ENCODE assay signal across 8 mouse cellular contexts in the genomic region with DNA sequence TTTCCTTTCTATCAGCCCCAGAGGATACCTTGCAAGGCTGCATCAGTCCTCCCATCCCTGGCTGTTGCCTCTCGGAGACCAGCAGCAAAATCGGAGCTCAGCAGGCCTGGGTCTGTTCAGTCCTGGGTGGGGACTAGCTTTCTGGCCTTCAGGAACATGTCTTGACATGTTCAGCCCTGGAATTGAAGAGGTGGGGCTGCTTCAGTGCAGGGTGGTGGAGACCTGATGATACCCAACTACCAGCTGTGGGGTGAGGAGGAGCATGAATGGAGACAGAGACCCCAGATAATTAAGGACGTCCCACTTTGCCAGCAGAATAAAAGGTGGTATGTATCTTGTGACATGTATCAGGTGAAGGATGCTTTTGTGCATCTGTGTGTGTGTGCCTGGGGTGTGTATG. TPM values are rescaled to one million over a fixed set of nuclear protein-coding genes. Genes with fewer than 3 reads are reported as not detected.
DNase-seq lines count a peak whose midpoint lies in the region; ATAC-seq and TF ChIP-seq lines count a peak whose summit lies in the region.

A gene (plus strand): TSS at position 201 of the 400 bp plus-strand sequence.

- H3K27ac ChIP-seq in intestine, embryonic 14.5 days (ENCODE audit: low read depth), result no peak within 1 kb of the TSS
- no peak within 1 kb of the TSS for H3K27ac ChIP-seq in midbrain, postnatal 0 days (ENCODE audit: low read depth, low read length)

- H3K4me1 ChIP-seq in lung, adult 2 months (ENCODE audit: control insufficient read depth, insufficient read depth, low read length), result peaks cover 7% of the 10 kb centered on the region; the same call in 1 of the 2 replicates
- peaks cover 13% of the 10 kb centered on the region for H3K4me1 ChIP-seq in intestine, embryonic 14.5 days (replicated peaks; ENCODE audit: control insufficient read depth, insufficient read depth, low read length)
- no peaks in the 10 kb centered on the region for H3K4me1 ChIP-seq in midbrain, postnatal 0 days (ENCODE audit: insufficient read depth, low read length)

- no peaks in the 10 kb centered on the region for H3K9me3 ChIP-seq in intestine, embryonic 14.5 days (ENCODE audit: control insufficient read depth, low read length)
- no peaks in the 10 kb centered on the region for H3K9me3 ChIP-seq in midbrain, postnatal 0 days (ENCODE audit: low read length)

- intact Hi-C loops in gastrocnemius, postnatal 14 days (cut with DNase I; ENCODE audit: low total_unique reads), result no loop called here

- H3K27me3 ChIP-seq in intestine, embryonic 14.5 days (replicated peaks; ENCODE audit: control insufficient read depth, insufficient read depth, low read length), result peaks cover 15% of the 10 kb centered on the region
- no peaks in the 10 kb centered on the region for H3K27me3 ChIP-seq in midbrain, postnatal 0 days (ENCODE audit: insufficient read depth, low read length)

- no peak within 1 kb of the TSS for H3K9ac ChIP-seq in intestine, embryonic 14.5 days (ENCODE audit: low read length)
- H3K9ac ChIP-seq in midbrain, postnatal 0 days (replicated peaks; ENCODE audit: low read length, poor library complexity, severe bottlenecking), result no peak within 1 kb of the TSS

- TF ChIP-seq CTCF in lung, adult 2 months (IDR thresholded peaks at IDR 0.05; ENCODE audit: insufficient read depth, low read length), result no peak
- no peak for TF ChIP-seq CTCF in midbrain, postnatal 0 days (IDR thresholded peaks at IDR 0.05)

- H3K36me3 ChIP-seq in intestine, embryonic 14.5 days (ENCODE audit: control insufficient read depth, insufficient read depth, low read length), result no peaks in the 10 kb centered on the region
- H3K36me3 ChIP-seq in midbrain, postnatal 0 days (ENCODE audit: insufficient read depth, low read length), result no peaks in the 10 kb centered on the region

- no peak for TF ChIP-seq POLR2A in lung, adult 2 months (IDR thresholded peaks at IDR 0.05; ENCODE audit: borderline replicate concordance, extremely low read depth, low read depth, low read length)

- 88% methylated on average over 3 of the region's 3 CpGs for WGBS in lung, adult 2 months
- 61% methylated on average over 3 of the region's 3 CpGs for WGBS in intestine, embryonic 14.5 days
- 86% methylated on average over 3 of the region's 3 CpGs for WGBS in midbrain, postnatal 0 days

- no peak for ATAC-seq in intestine, embryonic 14.5 days (replicated peaks; ENCODE audit: low FRiP score, low TSS enrichment, low read depth)
- no peak for ATAC-seq in midbrain, postnatal 0 days (ENCODE audit: low FRiP score)

- no peak within 1 kb of the TSS for H3K4me2 ChIP-seq in intestine, embryonic 14.5 days (ENCODE audit: low read length)
- no peak within 1 kb of the TSS for H3K4me2 ChIP-seq in midbrain, postnatal 0 days (ENCODE audit: low read depth, low read length, poor library complexity, severe bottlenecking)

- H3K4me3 ChIP-seq in lung, adult 2 months (replicated peaks; ENCODE audit: extremely low read depth, low read depth, low read length), result no peak within 1 kb of the TSS
- H3K4me3 ChIP-seq in intestine, embryonic 14.5 days (ENCODE audit: low read depth, low read length), result no peak within 1 kb of the TSS
- no peak within 1 kb of the TSS for H3K4me3 ChIP-seq in midbrain, postnatal 0 days (ENCODE audit: low read depth, low read length)

- peak; percentile 1 for DNase-seq in lung, adult 2 months
- no peak for DNase-seq in lung, postnatal 4 days
- no peak for DNase-seq in adrenal gland, postnatal 14 days
- DNase-seq in gastrocnemius, postnatal 14 days, result no peak
- DNase-seq in intestine, embryonic 14.5 days (ENCODE audit: low spot score), result no peak
- no peak for DNase-seq in midbrain, postnatal 0 days (ENCODE audit: low spot score)
- DNase-seq in right cerebral cortex, postnatal 4 days, result no peak
- no peak for DNase-seq in kidney, adult 11 months

RNA-seq across cellular contexts. Expression of the gene that starts here (rescaled TPM):
- polyA plus RNA-seq in lung, adult 2 months (2012; rRNA removed), result 70.3 and 91.5 TPM in 2 replicates
- 126 and 202 TPM in 2 replicates for total RNA-seq in adrenal gland, postnatal 14 days (2021)
- 10 to 100 TPM; 24.1 to 70.7 TPM for total RNA-seq in gastrocnemius, postnatal 14 days (2021)
- 55.5 and 75.7 TPM in 2 replicates for polyA plus RNA-seq in intestine, embryonic 14.5 days (2014; fragmentation: Nextera tagmentation; extraction: Ambion mirVana)
- 44.4 and 57.7 TPM in 2 replicates for total RNA-seq in midbrain, postnatal 0 days (2014; rRNA removed)
- polyA plus RNA-seq in midbrain, postnatal 0 days (2015; fragmentation: Nextera tagmentation; extraction: Ambion mirVana), result 220 and 237 TPM in 2 replicates
